Mouse (Mus musculus): ENCODE results near the gene Dnah7b. TPM values are rescaled to one million over a fixed set of nuclear protein-coding genes. Genes with fewer than 3 reads are reported as not detected.
"Not testable (repeated sequence)": the region's sequence is repeated elsewhere in the genome, so short reads cannot be mapped to it uniquely, and the experiment has no call there.

Dnah7b gene
- polyA plus RNA-seq, 2 experiments = 0.04 to 0.09 TPM

GRCm38 (mm10) chr1:46271927-46272326, 205.8 kb downstream of the Dnah7b start:
- ATAC-seq (ENCODE audit: insufficient read depth) (no peak), DNase-seq (ENCODE audit: low read depth in 3 of 3, low spot score in 3 of 3) (no peak)
- Histone ChIP-seq H3K4me3 (ENCODE audit: insufficient read depth in 1 of 2, low read depth in 2 of 2, low read length in 2 of 2) (no peak overlapping the region), H3K9me3 (ENCODE audit: control insufficient read depth, low read length) (no peaks in the 10 kb centered on the region), H3K36me3 (replicated peaks; ENCODE audit: control insufficient read depth, insufficient read depth, low read depth) (no peaks in the 10 kb centered on the region), H3K4me2 (ENCODE audit: low read depth) (no peak overlapping the region), H3K27ac (no peak overlapping the region), H3K27me3 (ENCODE audit: control insufficient read depth, insufficient read depth, low read length) (no peaks in the 10 kb centered on the region), H3K9ac (replicated peaks) (no peak overlapping the region), H3K4me1 (replicated peaks; ENCODE audit: control insufficient read depth in 2 of 2, insufficient read depth in 2 of 2, low read length in 1 of 2) (no peaks in the 10 kb centered on the region)
- 69% methylated on average over 12 of the region's 12 CpGs for WGBS (ENCODE audit: insufficient replicate concordance)
- TF ChIP-seq CTCF (IDR thresholded peaks at IDR 0.05; ENCODE audit: low read depth) (no peak), EP300 (IDR thresholded peaks at IDR 0.05; ENCODE audit: low read depth) (no peak)

GRCm38 (mm10) chr1:46278057-46278910, 212.2 kb downstream of the Dnah7b start:
- DNase-seq (ENCODE audit: low read depth in 3 of 3, low spot score in 3 of 3); ATAC-seq (ENCODE audit: insufficient read depth): not testable (repeated sequence)
- WGBS (ENCODE audit: insufficient replicate concordance) = 47% methylated on average over 2 of the region's 2 CpGs

GRCm38 (mm10) chr1:46278911-46279565, 212.9 kb downstream of the Dnah7b start:
- not testable (repeated sequence) for H3K36me3 ChIP-seq (replicated peaks; ENCODE audit: control insufficient read depth, insufficient read depth, low read depth); H3K9ac ChIP-seq (replicated peaks); H3K27me3 ChIP-seq (ENCODE audit: control insufficient read depth, insufficient read depth, low read length); H3K4me1 ChIP-seq (replicated peaks; ENCODE audit: control insufficient read depth in 2 of 2, insufficient read depth in 2 of 2, low read length in 1 of 2); ATAC-seq (ENCODE audit: insufficient read depth); H3K27ac ChIP-seq; DNase-seq (ENCODE audit: low read depth in 3 of 3, low spot score in 3 of 3); H3K9me3 ChIP-seq (ENCODE audit: control insufficient read depth, low read length); H3K4me2 ChIP-seq (ENCODE audit: low read depth); H3K4me3 ChIP-seq (ENCODE audit: insufficient read depth in 1 of 2, low read depth in 2 of 2, low read length in 2 of 2)
- 46% methylated on average over 1 of the region's 1 CpGs for WGBS (ENCODE audit: insufficient replicate concordance)

More at GRCm38 (mm10) chr1:46278057-46278910, 212.2 kb downstream of the Dnah7b start:
- H3K9ac ChIP-seq (replicated peaks); H3K27me3 ChIP-seq (ENCODE audit: control insufficient read depth, insufficient read depth, low read length); H3K4me3 ChIP-seq (ENCODE audit: insufficient read depth in 1 of 2, low read depth in 2 of 2, low read length in 2 of 2); H3K27ac ChIP-seq; H3K9me3 ChIP-seq (ENCODE audit: control insufficient read depth, low read length); H3K36me3 ChIP-seq (replicated peaks; ENCODE audit: control insufficient read depth, insufficient read depth, low read depth); H3K4me1 ChIP-seq (replicated peaks; ENCODE audit: control insufficient read depth in 2 of 2, insufficient read depth in 2 of 2, low read length in 1 of 2); H3K4me2 ChIP-seq (ENCODE audit: low read depth): not testable (repeated sequence)

GRCm38 (mm10) chr1:46294451-46294850, 228.3 kb downstream of the Dnah7b start:
- not testable (repeated sequence) for H3K27me3 ChIP-seq (ENCODE audit: control insufficient read depth, insufficient read depth, low read length); H3K36me3 ChIP-seq (replicated peaks; ENCODE audit: control insufficient read depth, insufficient read depth, low read depth); ATAC-seq (ENCODE audit: insufficient read depth); H3K4me3 ChIP-seq (ENCODE audit: insufficient read depth in 1 of 2, low read depth in 2 of 2, low read length in 2 of 2); H3K9ac ChIP-seq (replicated peaks); H3K4me2 ChIP-seq (ENCODE audit: low read depth); H3K9me3 ChIP-seq (ENCODE audit: control insufficient read depth, low read length); H3K27ac ChIP-seq; DNase-seq (ENCODE audit: low read depth in 3 of 3, low spot score in 3 of 3); H3K4me1 ChIP-seq (replicated peaks; ENCODE audit: control insufficient read depth in 2 of 2, insufficient read depth in 2 of 2, low read length in 1 of 2)
- WGBS (ENCODE audit: insufficient replicate concordance) = 54% methylated on average over 2 of the region's 2 CpGs

DNA sequence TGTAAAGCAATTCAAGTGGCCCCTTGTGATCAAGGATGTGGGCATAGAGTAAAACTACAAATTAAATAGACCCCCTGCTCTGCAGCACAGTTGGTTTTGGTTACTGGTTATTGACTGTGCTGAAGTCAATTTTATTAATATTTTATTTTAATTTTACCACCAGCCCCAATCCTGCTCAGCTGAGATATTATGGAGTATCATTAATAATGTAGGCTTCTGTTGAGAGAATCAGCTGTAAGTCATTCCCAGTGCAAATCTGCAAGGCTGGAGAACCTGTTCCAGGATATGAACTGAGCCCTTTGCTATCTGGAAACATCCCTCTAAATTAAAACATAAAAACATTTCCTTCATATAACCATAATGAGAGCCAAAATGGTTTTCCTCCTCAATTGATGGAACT, 259.8 kb downstream of the Dnah7b start:
- H3K27ac ChIP-seq; H3K4me2 ChIP-seq (ENCODE audit: low read depth): not testable (repeated sequence)

GRCm38 (mm10) chr1:46345301-46345700, 279.2 kb downstream of the Dnah7b start:
- not testable (repeated sequence) for H3K4me2 ChIP-seq (ENCODE audit: low read depth); ATAC-seq (ENCODE audit: insufficient read depth); DNase-seq (ENCODE audit: low read depth in 3 of 3, low spot score in 3 of 3); H3K9ac ChIP-seq (replicated peaks); H3K4me1 ChIP-seq (replicated peaks; ENCODE audit: control insufficient read depth in 2 of 2, insufficient read depth in 2 of 2, low read length in 1 of 2); H3K9me3 ChIP-seq (ENCODE audit: control insufficient read depth, low read length); H3K27me3 ChIP-seq (ENCODE audit: control insufficient read depth, insufficient read depth, low read length); H3K27ac ChIP-seq; H3K36me3 ChIP-seq (replicated peaks; ENCODE audit: control insufficient read depth, insufficient read depth, low read depth); H3K4me3 ChIP-seq (ENCODE audit: insufficient read depth in 1 of 2, low read depth in 2 of 2, low read length in 2 of 2)
- WGBS (ENCODE audit: insufficient replicate concordance) = 55% methylated on average over 3 of the region's 3 CpGs

More for the DNA sequence above, 259.8 kb downstream of the Dnah7b start:
- DNase-seq (ENCODE audit: low read depth in 3 of 3, low spot score in 3 of 3); H3K9ac ChIP-seq (replicated peaks); H3K4me3 ChIP-seq (ENCODE audit: insufficient read depth in 1 of 2, low read depth in 2 of 2, low read length in 2 of 2); H3K9me3 ChIP-seq (ENCODE audit: control insufficient read depth, low read length); H3K4me1 ChIP-seq (replicated peaks; ENCODE audit: control insufficient read depth in 2 of 2, insufficient read depth in 2 of 2, low read length in 1 of 2); H3K36me3 ChIP-seq (replicated peaks; ENCODE audit: control insufficient read depth, insufficient read depth, low read depth); H3K27me3 ChIP-seq (ENCODE audit: control insufficient read depth, insufficient read depth, low read length); ATAC-seq (ENCODE audit: insufficient read depth): not testable (repeated sequence)

DNA sequence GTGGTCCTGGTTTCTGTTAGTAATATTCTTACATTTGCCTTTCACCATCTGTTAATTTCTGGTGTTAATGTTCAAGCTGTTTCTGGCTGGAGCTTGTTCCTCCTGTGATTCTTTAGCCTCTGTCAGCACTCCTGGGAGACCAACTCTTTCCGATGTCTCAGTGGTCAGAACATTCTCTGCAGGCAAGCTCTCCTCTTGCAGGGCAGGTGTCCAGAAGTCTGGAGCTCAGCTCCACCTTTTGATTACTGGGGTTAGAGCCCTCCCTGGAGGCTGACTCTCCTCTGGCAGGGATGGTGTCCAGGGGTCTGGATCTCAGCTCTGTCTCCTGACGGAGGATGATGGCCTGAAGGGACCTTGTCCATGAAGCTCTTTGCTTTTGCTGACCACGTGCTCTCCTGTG, 314.5 kb downstream of the Dnah7b start:
- not testable (repeated sequence) for H3K9me3 ChIP-seq (ENCODE audit: control insufficient read depth, low read length); DNase-seq (ENCODE audit: low read depth in 3 of 3, low spot score in 3 of 3); H3K4me3 ChIP-seq (ENCODE audit: insufficient read depth in 1 of 2, low read depth in 2 of 2, low read length in 2 of 2); ATAC-seq (ENCODE audit: insufficient read depth); H3K36me3 ChIP-seq (replicated peaks; ENCODE audit: control insufficient read depth, insufficient read depth, low read depth); H3K27ac ChIP-seq; H3K4me1 ChIP-seq (replicated peaks; ENCODE audit: control insufficient read depth in 2 of 2, insufficient read depth in 2 of 2, low read length in 1 of 2); H3K27me3 ChIP-seq (ENCODE audit: control insufficient read depth, insufficient read depth, low read length); H3K9ac ChIP-seq (replicated peaks); H3K4me2 ChIP-seq (ENCODE audit: low read depth)
- WGBS (ENCODE audit: insufficient replicate concordance) = 63% methylated on average over 3 of the region's 3 CpGs
